Mouse (Mus musculus) kidney, postnatal 0 days (tissue): Measurements from ENCODE around the gene Dusp6. TPM values are rescaled to one million over a fixed set of nuclear protein-coding genes. Genes with fewer than 3 reads are reported as not detected.

Source experiments
- ATAC-seq: fragments of 200-750 bp; cut with Nextera tagmentation; replicated peaks from 2 replicates; pipeline ENCODE4 v1.8.0; 2017; ENCODE audit warnings: low read depth, moderate number of reproducible peaks, moderate TSS enrichment, moderate library complexity; ENCODE audit not compliant: low FRiP score
- DNase-seq: peaks from one replicate; pipeline ENCODE4 v3.0.0-alpha.2; 2016; ENCODE audit warnings: low spot score
- H3K27ac ChIP-seq: fragments of 300-500 bp; sonication (generic); 2 replicates; pipeline ENCODE4 v1.5.1; 2014; ENCODE audit warnings: mild to moderate bottlenecking
- H3K27me3 ChIP-seq: fragments of 300-500 bp; sonication (generic); 2 replicates; pipeline ENCODE4 v1.6.1; 2014; ENCODE audit warnings: low read length, mixed read lengths; ENCODE audit not compliant: insufficient read depth
- H3K36me3 ChIP-seq: fragments of 300-500 bp; sonication (generic); 2 replicates; pipeline ENCODE4 v1.6.1; 2014; ENCODE audit warnings: low read length, mixed read lengths; ENCODE audit not compliant: insufficient read depth
- H3K4me1 ChIP-seq: fragments of 300-500 bp; sonication (generic); replicated peaks from 2 replicates; pipeline ENCODE4 v1.6.1; 2014; ENCODE audit warnings: antibody characterized with exemption, low read length, mixed read lengths; ENCODE audit not compliant: insufficient read depth
- H3K4me2 ChIP-seq: fragments of 300-500 bp; sonication (generic); 2 replicates; pipeline ENCODE4 v1.6.1; 2014; ENCODE audit warnings: mild to moderate bottlenecking, low read length, moderate library complexity, mixed read lengths
- H3K4me3 ChIP-seq: fragments of 300-500 bp; sonication (generic); replicated peaks from 2 replicates; pipeline ENCODE4 v1.5.1; 2014; ENCODE audit warnings: low read depth, low read length
- H3K9ac ChIP-seq: fragments of 300-500 bp; sonication (generic); 2 replicates; pipeline ENCODE4 v1.6.1; 2014; ENCODE audit warnings: low read depth, low read length
- H3K9me3 ChIP-seq: fragments of 300-500 bp; sonication (generic); replicated peaks from 2 replicates; pipeline ENCODE4 v1.6.1; 2016; ENCODE audit warnings: low read length, inconsistent platforms, mixed read lengths
- CTCF ChIP-seq: IDR thresholded peaks from 2 replicates; pipeline ENCODE4 v1.5.1; 2016; ENCODE audit warnings: antibody characterized with exemption, low read depth, mild to moderate bottlenecking, moderate library complexity
- WGBS: fragments of 180-500 bp; shearing (Covaris S2); extraction: QIAGEN DNeasy Blood & Tissue Kit; methylation state at CpG from one replicate; pipeline ENCODE4 v1.1.7; 2014; 5-methylcytosine and 5-hydroxymethylcytosine counted together
- polyA plus RNA-seq: library from polyadenylated mRNA; unstranded; fragments of >200 nt; fragmentation: Nextera tagmentation; extraction: Ambion mirVana; gene quantifications from 2 replicates; pipeline ENCODE4 v1.2.1, GENCODE M21; 2015

The Dusp6 gene
- polyA plus RNA-seq, 1 experiment from 2014 or later, result 73.4 TPM

- Histone ChIP-seq H3K9ac (no peak overlapping the region), H3K9me3 (no peaks in the 10 kb centered on the region), H3K4me2 (no peak overlapping the region), H3K27ac (no peak overlapping the region), H3K36me3 (no peaks in the 10 kb centered on the region), H3K4me3 (no peak overlapping the region), H3K4me1 (peaks cover 26% of the 10 kb centered on the region), H3K27me3 (no peaks in the 10 kb centered on the region)
- no peak for ATAC-seq
- no peak for TF ChIP-seq CTCF
- 89% methylated on average over 5 of the region's 5 CpGs for WGBS
- DNase-seq, result no peak
These were observed 36.2 kb upstream of the Dusp6 start for GRCm38 (mm10) chr10:99226782-99227181.

GRCm38 (mm10) chr10:99227968-99228864, 34.8 kb upstream of the Dusp6 start:
- 31% methylated on average over 17 of the region's 17 CpGs for WGBS
- H3K27ac ChIP-seq, result peak overlapping the region; percentile 72
- peak overlapping the region; percentile 31; the same call in 1 of the 2 replicates for H3K4me2 ChIP-seq
- no peak for TF ChIP-seq CTCF
- no peak overlapping the region for H3K4me3 ChIP-seq
- H3K27me3 ChIP-seq, result no peaks in the 10 kb centered on the region
- no peak overlapping the region for H3K9ac ChIP-seq
- no peak for DNase-seq
- H3K36me3 ChIP-seq, result no peaks in the 10 kb centered on the region
- no peak for ATAC-seq
- H3K9me3 ChIP-seq, result no peaks in the 10 kb centered on the region
- H3K4me1 ChIP-seq, result peaks cover 30% of the 10 kb centered on the region

GRCm38 (mm10) chr10:99229031-99229684, 33.9 kb upstream of the Dusp6 start:
- Histone ChIP-seq H3K4me2 (peak overlapping the region; percentile 31), H3K9ac (no peak overlapping the region), H3K9me3 (no peaks in the 10 kb centered on the region), H3K27me3 (no peaks in the 10 kb centered on the region), H3K4me3 (no peak overlapping the region), H3K36me3 (no peaks in the 10 kb centered on the region), H3K4me1 (peaks cover 31% of the 10 kb centered on the region), H3K27ac (peak overlapping the region; percentile 72)
- ATAC-seq, result no peak; the same call in 1 of the 2 replicates
- 11% methylated on average over 16 of the region's 16 CpGs for WGBS
- TF ChIP-seq CTCF, result no peak
- peak; percentile 79 for DNase-seq

GRCm38 (mm10) chr10:99232518-99233227, 30.4 kb upstream of the Dusp6 start:
- no peak for TF ChIP-seq CTCF
- no peak overlapping the region for H3K4me3 ChIP-seq
- no peak overlapping the region for H3K9ac ChIP-seq
- ATAC-seq (peak; percentile 53; the same call in 1 of the 2 replicates), DNase-seq (peak; percentile 59)
- WGBS, result 61% methylated on average over 7 of the region's 7 CpGs
- peak overlapping the region; percentile 72 for H3K27ac ChIP-seq
- no peak overlapping the region for H3K4me2 ChIP-seq
- no peaks in the 10 kb centered on the region for H3K9me3 ChIP-seq
- H3K27me3 ChIP-seq, result no peaks in the 10 kb centered on the region
- H3K4me1 ChIP-seq, result peaks cover 23% of the 10 kb centered on the region
- no peaks in the 10 kb centered on the region for H3K36me3 ChIP-seq

- H3K4me3 ChIP-seq, result no peak overlapping the region
- no peaks in the 10 kb centered on the region for H3K36me3 ChIP-seq
- H3K4me1 ChIP-seq, result peaks cover 8% of the 10 kb centered on the region; the same call in 1 of the 2 replicates
- no peak overlapping the region for H3K27ac ChIP-seq
- H3K9ac ChIP-seq, result no peak overlapping the region
- 78% methylated on average over 8 of the region's 8 CpGs for WGBS
- no peak for DNase-seq
- no peak for ATAC-seq
- no peak overlapping the region for H3K4me2 ChIP-seq
- no peaks in the 10 kb centered on the region for H3K27me3 ChIP-seq
- TF ChIP-seq CTCF, result no peak
- H3K9me3 ChIP-seq, result no peaks in the 10 kb centered on the region
These were observed 28.7 kb upstream of the Dusp6 start for GRCm38 (mm10) chr10:99234336-99234735.

- Histone ChIP-seq H3K9ac (no peak overlapping the region), H3K27me3 (no peaks in the 10 kb centered on the region), H3K4me1 (peaks cover 8% of the 10 kb centered on the region; the same call in 1 of the 2 replicates), H3K9me3 (no peaks in the 10 kb centered on the region), H3K4me2 (no peak overlapping the region), H3K27ac (no peak overlapping the region), H3K4me3 (no peak overlapping the region), H3K36me3 (no peaks in the 10 kb centered on the region)
- 88% methylated on average over 9 of the region's 9 CpGs for WGBS
- no peak for DNase-seq
- ATAC-seq, result no peak
- TF ChIP-seq CTCF, result no peak
These were observed 27.9 kb upstream of the Dusp6 start for GRCm38 (mm10) chr10:99235081-99235480.
